Mouse (Mus musculus) cerebellum, adult 2 months (tissue): Measurements from ENCODE around the gene Akr1c18.

Source experiments
- CTCF ChIP-seq: fragments of 200-500 bp; IDR thresholded peaks from 2 replicates; pipeline ENCODE4 v1.5.1; 2011; ENCODE audit warnings: low read depth, mild to moderate bottlenecking, control low read depth, low read length, moderate library complexity, borderline replicate concordance; ENCODE audit not compliant: insufficient read depth
- POLR2A ChIP-seq: fragments of 200-500 bp; IDR thresholded peaks from 2 replicates; pipeline ENCODE4 v1.6.1; 2011; ENCODE audit warnings: low read length, control low read depth, borderline replicate concordance; ENCODE audit not compliant: insufficient read depth

- no peak for TF ChIP-seq CTCF
- no peak for TF ChIP-seq POLR2A
Measured at GRCm38 (mm10) chr13:4155286-4155685, 4.8 kb upstream of the Akr1c18 start.
